Mouse (Mus musculus): ENCODE data around the gene Afg1l. TPM values are rescaled to one million over a fixed set of nuclear protein-coding genes. Genes with fewer than 3 reads are reported as not detected.

The Afg1l gene
- total RNA-seq, 1 experiment from 2014 or later, result 19.6 TPM

GRCm38 (mm10) chr10:42267811-42268545, 210.4 kb downstream of the Afg1l start:
- DNase-seq, result no peak

- DNase-seq, result no peak
These were observed 213.2 kb downstream of the Afg1l start for GRCm38 (mm10) chr10:42265021-42265689.

GRCm38 (mm10) chr10:42264195-42264594, 214.2 kb downstream of the Afg1l start:
- DNase-seq, result no peak

- no peak for DNase-seq
These were observed 214.7 kb downstream of the Afg1l start for GRCm38 (mm10) chr10:42263701-42264100.

Other genes with a start within 250 kb of the Afg1l start
- gene Foxo3, start 201.8 kb downstream of the Afg1l start, total RNA-seq (2021), result 56.1 and 56.7 TPM in 2 replicates
- gene Snx3, start 23.5 kb upstream of the Afg1l start, total RNA-seq (2021), result 212 and 272 TPM in 2 replicates
- gene Nr2e1, start 105.1 kb upstream of the Afg1l start, total RNA-seq (2021), result not detected in 2 replicates
- gene Ostm1, start 105.3 kb upstream of the Afg1l start, total RNA-seq (2021), result 27.4 TPM in 2 replicates

All from adrenal gland, postnatal 25 days (tissue).